Mouse (Mus musculus): ENCODE measurements around the gene Rbfox2.

DNA sequence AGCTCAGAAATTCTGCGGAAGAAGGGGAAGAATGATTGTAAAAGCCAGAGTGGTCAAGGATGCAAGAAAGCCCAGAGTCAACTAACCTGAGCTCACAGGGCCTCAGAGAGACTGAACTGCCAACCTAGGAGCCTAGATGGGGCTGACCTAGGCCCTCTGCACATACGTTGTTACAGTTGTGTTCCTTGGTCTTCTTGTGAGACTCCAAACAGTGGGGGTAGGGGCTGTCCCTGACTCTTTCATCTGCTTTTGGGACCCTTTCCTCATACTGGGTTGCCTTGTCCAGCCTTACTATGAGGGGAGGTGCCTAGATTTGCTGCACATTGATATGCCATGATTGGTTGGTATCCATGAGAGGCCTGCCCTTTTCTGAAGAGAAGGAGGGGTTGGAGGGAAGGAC lies 56.0 kb downstream of the Rbfox2 start:
- no peak for TF ChIP-seq CTCF (conservative IDR thresholded peaks at IDR 0.05; ENCODE audit: low read length)
- no peak for TF ChIP-seq POU5F1 (IDR thresholded peaks at IDR 0.05; ENCODE audit: borderline replicate concordance, low read length)

Measured in E14TG2a.4 (cell line).